Mouse (Mus musculus) heart, postnatal 25 days (tissue): ENCODE data around the gene Speer4d. TPM values are rescaled to one million over a fixed set of nuclear protein-coding genes. Genes with fewer than 3 reads are reported as not detected.
"Not testable (repeated sequence)": the region's sequence is repeated elsewhere in the genome, so short reads cannot be mapped to it uniquely, and the experiment has no call there.

ENCODE experiments used
- DNase-seq: peaks from one replicate; pipeline ENCODE4 v3.0.0; 2022; ENCODE audit warnings: low spot score
- intact Hi-C: fragments of 180-260 bp; cut with DNase I; formaldehyde crosslinking; loops from one replicate; pipeline ENCODE4 v1.15.1; 2025
- total RNA-seq, 2 experiments: library from RNA; stranded (reverse); gene quantifications; 2 replicates each; pipeline ENCODE4 v1.2.3; 2021

Gene Speer4d
- total RNA-seq, 2 experiments from 2014 or later: not detected

GRCm38 (mm10) chr5:15656959-15657358 is 38.1 kb downstream of the Speer4d start, which contains the start of gene 4930572O03Rik:
Gene 4930572O03Rik (minus strand): TSS chr5:15657059.
- DNase-seq, intact Hi-C loops: not testable (repeated sequence)

GRCm38 (mm10) chr5:15663847-15664246 is 45.0 kb downstream of the Speer4d start:
- intact Hi-C loops, DNase-seq: not testable (repeated sequence)

- DNase-seq, intact Hi-C loops: not testable (repeated sequence)
Observed at GRCm38 (mm10) chr5:15670789-15671188, 51.9 kb downstream of the Speer4d start.

Other genes with a start within 250 kb of the Speer4d start
- gene Gm21149, start 142.5 kb upstream of the Speer4d start, total RNA-seq: not detected
- gene Gm21190, start 89.8 kb upstream of the Speer4d start, total RNA-seq: not detected
- not detected for gene Gm21083, start 41.7 kb upstream of the Speer4d start, total RNA-seq
- gene 4930572O03Rik, start 38.0 kb downstream of the Speer4d start, total RNA-seq: not detected
- gene Speer4c, start 95.2 kb downstream of the Speer4d start, total RNA-seq: not detected